Mouse (Mus musculus): ENCODE results near the gene Washc4.
A peak's percentile ranks its signal among the peaks of the same experiment; 100 is the strongest.
"Not testable (repeated sequence)": the region's sequence is repeated elsewhere in the genome, so short reads cannot be mapped to it uniquely, and the experiment has no call there.

Washc4 gene

DNA sequence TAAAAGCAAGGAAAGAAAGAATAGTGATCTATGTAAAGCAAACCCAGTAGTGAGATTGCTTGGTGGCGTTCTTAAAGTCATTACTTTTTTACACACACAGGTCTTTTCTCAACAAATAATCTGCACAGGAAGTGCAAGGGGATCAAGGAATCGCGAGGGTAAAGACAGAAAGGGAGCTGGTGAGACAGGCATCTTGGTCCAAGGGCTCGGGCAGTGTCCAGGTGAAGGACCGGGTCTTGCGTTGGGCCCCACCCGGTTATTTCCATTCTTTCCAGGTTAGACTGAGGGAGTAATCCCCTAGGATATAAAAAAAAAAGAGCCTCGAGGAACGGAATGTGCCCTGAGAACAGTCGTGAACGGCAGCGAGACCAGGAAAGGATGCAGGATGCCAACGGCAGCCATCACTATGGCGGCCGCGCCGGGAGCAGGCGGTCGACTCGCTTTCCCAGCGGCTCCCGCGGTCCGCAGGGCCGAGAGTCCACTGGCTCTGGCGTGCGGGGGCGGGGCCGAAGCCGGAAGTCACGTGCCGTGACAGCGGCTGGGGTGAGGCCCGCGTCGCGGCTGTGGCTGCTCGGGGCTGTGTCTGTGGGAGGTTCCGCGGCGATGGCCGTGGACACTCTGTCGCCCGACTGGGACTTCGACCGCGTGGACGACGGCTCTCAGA is at the start of gene Washc4:
Gene Washc4, plus strand, starts transcription at position 314 of the 664 bp plus-strand sequence.
- DNase-seq (ENCODE audit: low read depth, low spot score) = peak; percentile 84

- DNase-seq (ENCODE audit: low read depth, low spot score) = no peak
Observed at GRCm38 (mm10) chr10:83497321-83497720, 46.2 kb upstream of the Washc4 start.

- no peak for DNase-seq (ENCODE audit: low read depth, low spot score)
Observed at GRCm38 (mm10) chr10:83508962-83509660, 34.4 kb upstream of the Washc4 start.

- no peak for DNase-seq (ENCODE audit: low read depth, low spot score)
Observed at GRCm38 (mm10) chr10:83511304-83511703, 32.2 kb upstream of the Washc4 start.

- DNase-seq (ENCODE audit: low read depth, low spot score) = no peak
Observed at GRCm38 (mm10) chr10:83513736-83514135, 29.8 kb upstream of the Washc4 start.

DNA sequence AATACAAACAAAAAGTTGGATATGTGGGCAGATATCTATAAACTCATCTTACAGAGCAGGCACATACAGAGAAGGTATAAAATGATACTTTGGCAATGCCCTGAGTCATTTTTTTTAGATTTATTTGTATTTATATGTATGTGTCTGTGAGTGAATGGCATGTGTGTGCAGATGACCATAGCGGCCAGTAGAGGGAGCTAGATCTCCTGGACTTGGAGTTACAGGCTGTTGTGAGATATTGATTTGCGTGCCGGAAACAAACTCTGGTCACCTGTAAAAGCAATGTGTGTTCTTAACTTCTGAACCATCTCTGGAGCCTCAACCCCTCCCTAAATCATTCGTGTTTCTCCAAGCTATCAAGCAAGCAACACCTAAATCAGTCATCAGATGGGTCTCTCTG is 22.6 kb upstream of the Washc4 start:
- no peak for DNase-seq (ENCODE audit: low read depth, low spot score)

DNA sequence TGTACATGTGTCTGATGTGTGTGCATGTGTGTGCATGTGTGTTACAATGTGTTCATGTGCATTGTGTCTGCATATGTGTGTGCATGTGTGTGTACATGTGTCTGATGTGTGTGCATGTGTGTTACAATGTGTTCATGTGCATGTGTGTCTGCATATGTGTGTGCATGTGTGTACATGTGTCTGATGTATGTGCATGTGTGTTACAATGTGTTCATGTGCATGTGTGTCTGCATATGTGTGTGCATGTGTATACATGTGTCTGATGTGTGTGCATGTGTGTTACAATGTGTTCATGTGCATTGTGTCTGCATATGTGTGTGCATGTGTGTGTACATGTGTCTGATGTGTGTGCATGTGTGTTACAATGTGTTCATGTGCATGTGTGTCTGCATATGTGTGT is 19.3 kb upstream of the Washc4 start:
- DNase-seq (ENCODE audit: low read depth, low spot score) = not testable (repeated sequence)

DNA sequence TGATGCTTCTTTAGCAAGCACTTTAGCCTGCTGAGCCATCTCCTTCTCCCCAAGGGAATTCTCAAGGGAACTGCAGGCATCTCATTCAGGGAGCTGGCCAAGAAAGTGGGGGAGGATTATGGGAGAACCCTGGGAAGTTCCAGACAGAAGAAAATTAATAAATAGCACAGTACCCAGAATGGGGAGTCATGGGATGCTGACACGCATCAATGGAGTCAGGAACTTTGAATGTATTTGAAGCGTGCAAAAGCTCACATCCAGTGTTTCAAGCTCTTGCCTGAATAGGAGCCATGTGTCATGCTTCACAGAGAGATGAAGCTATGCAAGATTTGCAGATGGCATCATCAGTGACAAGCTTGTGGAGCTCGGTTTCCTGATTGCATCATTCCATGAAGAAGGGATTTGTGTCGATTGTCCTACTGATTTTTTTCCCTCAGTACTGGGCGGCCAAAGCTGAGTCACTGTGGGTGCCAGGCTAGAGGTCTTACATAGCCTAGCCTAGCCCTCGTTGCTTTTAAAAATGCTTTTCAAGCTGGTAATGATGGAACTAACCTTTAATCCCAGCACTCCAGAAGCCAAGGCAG is 13.1 kb upstream of the Washc4 start:
- DNase-seq (ENCODE audit: low read depth, low spot score) = no peak

GRCm38 (mm10) chr10:83533258-83533909 is 10.2 kb upstream of the Washc4 start:
- no peak for DNase-seq (ENCODE audit: low read depth, low spot score)

- DNase-seq (ENCODE audit: low read depth, low spot score) = peak; percentile 64
Observed at GRCm38 (mm10) chr10:83533910-83534283, 9.7 kb upstream of the Washc4 start, which contains the start of gene Aldh1l2. TSS of gene Aldh1l2 (minus strand) at chr10:83534140.

DNA sequence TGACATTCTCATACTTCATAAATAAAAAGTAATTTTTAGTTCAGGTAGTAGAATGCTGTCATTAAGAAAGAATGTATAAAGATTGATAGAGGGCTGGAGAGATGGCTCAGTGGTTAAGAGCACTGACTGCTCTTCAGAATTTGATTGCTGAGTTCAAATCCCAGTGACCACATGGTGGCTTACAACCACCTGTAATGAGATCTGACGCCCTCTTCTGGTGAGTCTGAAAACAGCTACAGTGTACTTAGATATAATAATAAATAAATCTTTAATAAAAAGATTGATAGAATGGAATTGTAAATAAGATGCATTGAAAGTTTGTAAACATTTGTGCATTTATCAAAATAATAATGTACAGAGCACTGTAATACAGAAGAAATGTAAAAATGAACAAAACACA is 7.1 kb upstream of the Washc4 start:
- DNase-seq (ENCODE audit: low read depth, low spot score) = no peak

DNA sequence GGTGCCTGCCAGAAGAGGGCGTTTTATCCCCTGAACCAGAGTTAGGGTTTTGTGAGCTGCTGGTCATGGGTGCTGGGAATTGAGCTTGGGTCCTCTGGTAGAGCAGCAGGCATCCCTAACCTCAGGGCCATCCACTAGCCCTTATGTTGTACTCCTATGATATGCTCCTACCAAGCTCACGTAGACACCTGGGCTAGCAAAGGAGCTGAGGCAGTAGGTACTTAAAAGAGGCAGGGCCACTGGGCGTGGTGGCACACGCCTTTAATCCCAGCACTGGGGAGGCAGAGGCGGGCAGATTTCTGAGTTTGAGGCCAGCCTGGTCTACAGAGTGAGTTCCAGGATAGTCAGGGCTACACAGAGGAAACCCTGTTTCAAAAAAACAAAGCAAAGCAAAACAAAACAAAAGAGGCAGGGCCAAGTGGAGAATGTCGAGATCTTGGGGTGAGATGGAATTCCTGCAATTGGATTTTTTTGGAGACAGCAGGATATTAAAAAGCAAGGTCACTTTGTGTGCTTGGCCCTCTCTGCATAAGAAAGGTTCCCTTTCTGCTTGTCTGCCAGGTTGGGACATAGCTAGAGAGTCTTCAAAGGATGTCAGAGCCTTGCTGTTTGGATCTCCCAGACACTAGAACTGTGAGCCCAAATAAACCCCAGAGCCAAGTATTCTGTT is 4.1 kb upstream of the Washc4 start:
- DNase-seq (ENCODE audit: low read depth, low spot score) = no peak

DNA sequence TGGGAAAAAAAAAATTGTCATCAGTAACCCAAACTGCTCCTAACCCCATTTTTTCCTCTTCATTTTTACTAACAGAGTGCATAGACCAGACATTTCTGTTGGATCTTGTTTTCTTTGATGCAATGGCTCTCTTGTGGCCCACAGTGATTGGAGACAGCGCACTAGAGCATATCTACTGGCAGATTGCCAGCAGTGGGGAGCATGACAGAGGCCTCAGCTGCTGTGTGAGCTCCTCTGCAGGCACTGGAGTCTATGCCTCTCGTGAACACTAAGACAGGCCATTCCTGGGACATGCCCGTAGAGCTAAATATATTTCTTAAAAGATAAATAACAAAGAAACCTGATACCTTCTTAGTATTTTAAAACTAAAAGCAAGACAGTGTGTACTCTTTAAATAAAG is 3.5 kb upstream of the Washc4 start:
- no peak for DNase-seq (ENCODE audit: low read depth, low spot score)

DNA sequence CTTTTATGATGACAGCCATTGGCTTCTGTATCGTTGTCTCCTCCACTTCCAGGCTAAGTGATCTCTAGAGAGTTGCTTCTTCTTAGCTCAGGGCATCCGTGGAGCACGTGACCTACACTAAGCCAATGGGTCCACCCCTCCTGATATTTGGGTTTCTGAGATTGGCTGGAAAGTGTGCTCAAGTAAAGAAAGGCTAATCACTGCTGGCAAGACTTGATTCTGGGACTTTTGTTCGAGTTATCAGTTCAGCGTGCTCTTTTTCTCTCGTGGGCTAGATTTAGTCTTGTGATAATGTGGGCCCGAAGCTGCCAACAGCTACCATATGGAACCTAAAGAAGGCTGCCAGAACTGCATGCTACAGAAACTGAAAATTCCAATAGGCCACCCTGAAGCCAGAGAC is 1.3 kb upstream of the Washc4 start:
- DNase-seq (ENCODE audit: low read depth, low spot score) = no peak

DNA sequence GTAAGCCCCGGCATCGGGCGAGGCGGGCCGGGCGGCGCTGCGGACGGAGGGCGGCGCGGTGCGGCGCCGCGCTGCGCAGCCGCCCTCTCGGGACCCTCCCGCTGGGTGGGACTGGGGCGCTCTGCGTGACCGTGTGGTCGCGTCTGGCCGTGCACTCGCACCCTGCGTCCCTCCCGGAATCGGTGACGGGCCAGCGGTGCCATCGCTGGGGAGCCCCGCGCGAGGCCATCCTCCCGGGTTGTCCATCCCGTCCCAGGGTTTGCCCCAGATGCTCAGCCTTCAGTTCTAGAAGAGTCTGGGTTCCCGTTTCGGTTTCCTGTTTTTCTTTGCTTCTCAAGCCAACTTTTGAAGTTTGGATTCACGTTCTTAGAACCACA is 539 bp downstream of the Washc4 start:
- no peak for DNase-seq (ENCODE audit: low read depth, low spot score)

- DNase-seq (ENCODE audit: low read depth, low spot score) = no peak
Observed at GRCm38 (mm10) chr10:83545341-83545740, 1.8 kb downstream of the Washc4 start.

DNA sequence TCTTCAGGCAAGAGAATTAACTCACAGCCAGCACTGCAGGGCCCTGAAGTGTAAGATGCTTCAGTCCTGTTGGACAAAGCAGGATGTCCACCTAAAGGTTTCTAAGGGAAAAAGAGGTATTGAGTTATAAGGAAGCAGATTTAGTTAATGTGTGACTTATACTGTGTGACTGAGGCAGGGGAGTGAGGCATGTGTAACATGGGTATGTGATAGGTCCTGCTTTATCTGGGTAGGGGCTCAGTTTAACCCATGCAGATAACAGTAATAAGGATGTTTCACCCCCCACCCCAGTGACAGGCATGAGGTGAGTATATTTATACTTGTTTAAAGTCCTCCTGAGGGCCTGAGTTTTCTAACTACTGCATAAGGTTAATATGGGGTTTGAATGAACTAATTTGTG is 19.5 kb downstream of the Washc4 start:
- no peak for DNase-seq (ENCODE audit: low read depth, low spot score)

DNA sequence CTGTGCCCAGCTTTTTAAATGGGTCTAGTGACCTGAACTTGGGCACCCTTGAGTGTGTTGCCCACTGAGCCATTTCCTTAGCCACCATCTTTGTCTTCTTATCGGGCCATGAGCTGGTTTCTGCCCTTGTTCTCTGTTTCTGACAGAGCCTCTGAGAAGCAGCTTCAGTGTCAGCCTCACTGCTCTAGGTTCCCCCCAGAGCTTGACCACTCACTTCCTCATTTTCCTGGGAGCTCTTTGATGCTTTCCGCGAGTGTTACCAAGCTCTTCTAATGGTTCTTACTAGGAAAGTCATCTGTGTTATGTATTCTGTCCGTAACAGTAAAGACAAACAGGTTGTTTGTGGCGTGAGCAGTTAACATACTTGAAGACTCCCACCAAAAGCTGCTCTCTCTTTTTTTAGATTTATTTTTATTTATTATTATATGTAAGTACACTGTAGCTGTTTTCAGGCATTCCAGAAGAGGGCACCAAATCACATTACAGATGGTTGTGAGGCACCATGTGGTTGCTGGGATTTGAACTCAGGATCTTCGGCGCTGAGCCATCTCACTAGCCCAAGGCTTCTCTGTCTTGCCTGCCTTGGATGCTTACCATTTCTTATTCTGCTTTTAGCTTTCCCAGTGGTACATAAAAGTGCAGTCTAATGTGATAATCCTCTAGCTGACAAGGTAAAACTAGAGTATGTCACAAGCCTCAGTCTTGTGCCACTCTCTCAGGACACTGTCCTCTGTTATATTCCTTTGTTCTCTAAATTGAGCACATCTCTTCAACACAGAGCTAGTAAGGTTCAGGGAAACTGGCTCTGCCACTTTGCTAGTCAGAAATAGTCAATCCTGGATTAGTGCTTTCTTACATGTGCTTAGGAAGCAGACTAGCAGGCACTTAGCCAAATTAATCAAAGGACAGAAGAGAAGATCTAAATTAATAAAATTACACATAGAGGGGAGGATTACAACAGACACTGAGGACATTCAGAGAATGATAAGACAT is 22.2 kb downstream of the Washc4 start:
- no peak for DNase-seq (ENCODE audit: low read depth, low spot score)

DNA sequence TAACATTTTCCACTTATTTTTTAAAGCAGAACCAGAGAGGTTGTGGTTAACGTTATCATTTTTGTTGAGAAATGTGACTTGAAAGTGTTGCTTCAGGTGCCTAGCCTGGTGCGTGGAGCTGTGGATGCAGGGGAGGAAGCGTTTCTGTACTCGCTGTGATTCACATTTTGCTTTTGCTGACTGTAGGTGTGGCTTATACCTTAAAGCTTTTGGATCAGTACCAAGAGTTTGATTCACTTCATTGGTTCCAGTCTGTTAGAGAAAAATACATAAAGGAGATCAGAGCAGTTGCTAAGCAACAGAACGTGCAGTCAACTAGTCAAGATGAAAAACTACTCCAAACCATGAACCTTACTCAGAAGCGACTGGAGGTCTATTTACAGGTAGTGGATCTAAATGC is 47.2 kb downstream of the Washc4 start:
- DNase-seq (ENCODE audit: low read depth, low spot score) = no peak

- no peak for DNase-seq (ENCODE audit: low read depth, low spot score)
Observed at GRCm38 (mm10) chr10:83592616-83593015, 49.1 kb downstream of the Washc4 start.

GRCm38 (mm10) chr10:83594526-83594925 is 51.0 kb downstream of the Washc4 start:
- no peak for DNase-seq (ENCODE audit: low read depth, low spot score)
